Mouse (Mus musculus) forebrain, embryonic 11.5 days (tissue): ENCODE data around the gene Tnfrsf8. TPM values are rescaled to one million over a fixed set of nuclear protein-coding genes. Genes with fewer than 3 reads are reported as not detected.
"Not testable (repeated sequence)": the region's sequence is repeated elsewhere in the genome, so short reads cannot be mapped to it uniquely, and the experiment has no call there.

ENCODE experiments used
- ATAC-seq: fragments of 200-750 bp; cut with Nextera tagmentation; replicated peaks from 2 replicates; pipeline ENCODE4 v1.8.0; 2017; ENCODE audit warnings: moderate TSS enrichment; ENCODE audit not compliant: low FRiP score
- DNase-seq: peaks from one replicate; pipeline ENCODE4 v3.0.0-alpha.2; 2017; ENCODE audit warnings: low spot score
- H3K27ac ChIP-seq: fragments of 300-500 bp; sonication (generic); 2 replicates; pipeline ENCODE4 v1.5.1; 2014; ENCODE audit warnings: low read depth, low read length
- H3K27me3 ChIP-seq: fragments of 300-500 bp; sonication (generic); 2 replicates; pipeline ENCODE4 v1.6.1; 2014; ENCODE audit warnings: mild to moderate bottlenecking, low read length, mixed read lengths; ENCODE audit not compliant: control insufficient read depth, insufficient read depth
- H3K36me3 ChIP-seq: fragments of 300-500 bp; sonication (generic); 2 replicates; pipeline ENCODE4 v1.6.1; 2014; ENCODE audit warnings: mild to moderate bottlenecking, low read length, moderate library complexity, mixed read lengths; ENCODE audit not compliant: control insufficient read depth, insufficient read depth
- H3K4me1 ChIP-seq: fragments of 300-500 bp; sonication (generic); replicated peaks from 2 replicates; pipeline ENCODE4 v1.6.1; 2014; ENCODE audit warnings: low read length, mixed read lengths; ENCODE audit not compliant: control insufficient read depth, insufficient read depth
- H3K4me2 ChIP-seq: fragments of 300-500 bp; sonication (generic); 2 replicates; pipeline ENCODE4 v1.6.1; 2014; ENCODE audit warnings: low read depth, mild to moderate bottlenecking, low read length, moderate library complexity, mixed read lengths; ENCODE audit not compliant: severe bottlenecking
- H3K4me3 ChIP-seq: fragments of 300-500 bp; sonication (generic); 2 replicates; pipeline ENCODE4 v1.5.1; 2014; ENCODE audit warnings: low read depth, low read length
- H3K9ac ChIP-seq: fragments of 300-500 bp; sonication (generic); 2 replicates; pipeline ENCODE4 v1.6.1; 2014; ENCODE audit warnings: low read length
- H3K9me3 ChIP-seq: fragments of 300-500 bp; sonication (generic); 2 replicates; pipeline ENCODE4 v1.6.1; 2016; ENCODE audit warnings: low read length, mixed read lengths; ENCODE audit not compliant: control insufficient read depth
- WGBS: fragments of 180-500 bp; shearing (Covaris S2); extraction: QIAGEN DNeasy Blood & Tissue Kit; methylation state at CpG from one replicate; pipeline ENCODE4 v1.1.7; 2014; 5-methylcytosine and 5-hydroxymethylcytosine counted together
- polyA plus RNA-seq: library from polyadenylated mRNA; unstranded; fragments of >200 nt; fragmentation: Nextera tagmentation; extraction: Ambion mirVana; gene quantifications from 2 replicates; pipeline ENCODE4 v1.2.1, GENCODE M21; 2014

Tnfrsf8 gene
- polyA plus RNA-seq, 1 experiment from 2014 or later = not detected

DNA sequence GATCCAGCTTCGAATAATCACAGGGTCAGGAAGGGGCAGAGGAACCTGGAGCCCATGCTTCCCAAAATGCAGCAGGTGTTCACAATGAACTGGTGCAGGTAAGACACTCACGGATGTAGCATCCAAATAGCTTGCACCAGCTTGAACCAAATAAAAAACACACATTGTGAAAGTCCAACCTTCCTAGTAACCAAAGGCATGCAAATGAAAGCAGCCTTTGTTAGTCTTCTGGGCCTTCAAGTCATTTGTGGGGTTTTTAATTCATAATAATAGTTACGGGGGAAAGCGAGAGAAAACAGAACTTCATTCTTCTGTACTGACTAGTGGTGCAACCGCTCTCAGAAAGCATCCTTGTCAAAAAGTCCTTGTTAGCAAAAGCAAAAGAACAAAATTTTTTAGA lies 1.7 kb upstream of the Tnfrsf8 start:
- no peaks in the 10 kb centered on the region for H3K36me3 ChIP-seq
- WGBS = 93% methylated on average over 5 of the region's 5 CpGs
- DNase-seq (no peak), ATAC-seq (no peak)
- no peak overlapping the region for H3K4me3 ChIP-seq
- H3K4me1 ChIP-seq = no peaks in the 10 kb centered on the region
- H3K4me2 ChIP-seq = no peak overlapping the region
- H3K9me3 ChIP-seq = no peaks in the 10 kb centered on the region
- H3K27me3 ChIP-seq = no peaks in the 10 kb centered on the region
- H3K27ac ChIP-seq = no peak overlapping the region
- H3K9ac ChIP-seq = no peak overlapping the region

DNA sequence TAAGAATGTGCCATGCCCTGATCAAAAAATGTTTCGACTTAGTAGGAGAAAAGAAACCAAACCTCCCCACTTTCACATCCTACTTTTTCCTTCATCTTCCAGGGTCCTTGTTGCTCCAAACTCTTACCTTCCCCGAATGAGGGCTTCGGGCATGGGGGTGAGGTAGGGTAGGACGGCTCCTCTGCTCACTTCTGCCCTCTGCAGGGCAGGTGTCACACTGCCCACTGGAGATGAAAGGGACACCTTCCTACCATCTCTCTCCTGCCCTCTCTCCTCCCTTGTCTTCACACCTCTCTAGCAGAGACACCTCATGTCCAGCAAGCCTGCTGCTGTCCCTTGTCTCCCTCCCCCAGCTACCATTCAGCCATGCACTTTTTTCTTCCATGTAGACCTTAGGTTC lies 998 bp downstream of the Tnfrsf8 start:
- H3K27ac ChIP-seq = no peak overlapping the region
- no peak for DNase-seq
- 93% methylated on average over 4 of the region's 4 CpGs for WGBS
- no peak for ATAC-seq
- H3K4me2 ChIP-seq = no peak overlapping the region
- no peak overlapping the region for H3K9ac ChIP-seq
- no peaks in the 10 kb centered on the region for H3K9me3 ChIP-seq
- H3K27me3 ChIP-seq = no peaks in the 10 kb centered on the region
- no peaks in the 10 kb centered on the region for H3K4me1 ChIP-seq
- no peak overlapping the region for H3K4me3 ChIP-seq
- no peaks in the 10 kb centered on the region for H3K36me3 ChIP-seq

DNA sequence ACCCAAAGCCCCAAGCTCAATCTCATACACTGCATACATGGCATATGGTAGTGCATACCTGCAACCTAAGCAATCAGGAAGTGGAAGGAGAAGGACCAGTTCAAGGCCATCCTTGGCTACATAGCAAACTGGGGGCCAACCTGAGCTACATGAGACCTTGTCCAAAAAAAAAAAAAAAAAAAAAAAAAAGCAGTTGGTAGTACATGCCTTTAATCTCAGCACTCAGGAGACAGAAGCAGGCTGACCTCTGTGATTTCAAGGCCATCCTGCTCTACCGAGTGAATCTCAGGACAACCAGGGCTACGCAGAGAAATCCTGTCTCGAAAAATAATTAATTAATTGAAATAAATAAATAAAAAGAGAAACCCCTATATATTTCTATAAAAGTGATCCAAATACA lies 1.7 kb downstream of the Tnfrsf8 start:
- 91% methylated on average over 3 of the region's 3 CpGs for WGBS
- no peaks in the 10 kb centered on the region for H3K4me1 ChIP-seq
- H3K4me3 ChIP-seq = no peak overlapping the region
- no peaks in the 10 kb centered on the region for H3K27me3 ChIP-seq
- H3K27ac ChIP-seq = no peak overlapping the region
- H3K9ac ChIP-seq = no peak overlapping the region
- no peaks in the 10 kb centered on the region for H3K36me3 ChIP-seq
- ATAC-seq = no peak
- no peak for DNase-seq
- H3K4me2 ChIP-seq = no peak overlapping the region
- no peaks in the 10 kb centered on the region for H3K9me3 ChIP-seq

DNA sequence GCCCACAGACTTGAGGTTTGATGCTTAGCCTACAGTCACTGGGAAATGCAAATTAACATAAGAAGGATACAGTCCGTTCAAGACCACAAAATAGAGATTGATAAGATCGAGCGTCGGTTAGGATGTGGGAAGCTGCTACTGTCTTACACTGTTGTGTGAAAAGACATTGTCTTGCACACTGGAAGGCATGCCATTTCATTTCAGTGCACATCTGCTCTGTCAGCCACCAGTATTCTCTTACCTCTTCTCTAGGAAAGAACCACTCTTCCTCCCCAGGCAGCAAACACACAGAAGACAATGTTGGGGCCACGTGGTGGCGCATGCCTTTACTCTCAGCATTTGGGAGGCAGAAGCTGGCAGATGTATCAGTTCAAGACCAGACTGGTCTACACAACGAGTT lies 2.4 kb downstream of the Tnfrsf8 start:
- ATAC-seq (no peak), DNase-seq (no peak)
- Histone ChIP-seq H3K4me1 (no peaks in the 10 kb centered on the region), H3K27me3 (no peaks in the 10 kb centered on the region), H3K9me3 (no peaks in the 10 kb centered on the region), H3K4me2 (no peak overlapping the region), H3K27ac (no peak overlapping the region), H3K36me3 (no peaks in the 10 kb centered on the region), H3K4me3 (no peak overlapping the region), H3K9ac (no peak overlapping the region)
- 82% methylated on average over 7 of the region's 7 CpGs for WGBS

- DNase-seq = no peak
- no peaks in the 10 kb centered on the region for H3K36me3 ChIP-seq
- H3K9me3 ChIP-seq = no peaks in the 10 kb centered on the region
- no peaks in the 10 kb centered on the region for H3K27me3 ChIP-seq
- H3K27ac ChIP-seq = no peak overlapping the region
- no peak overlapping the region for H3K4me3 ChIP-seq
- no peak overlapping the region for H3K4me2 ChIP-seq
- no peaks in the 10 kb centered on the region for H3K4me1 ChIP-seq
- no peak for ATAC-seq
- WGBS = 82% methylated on average over 2 of the region's 2 CpGs
- H3K9ac ChIP-seq = no peak overlapping the region
Measured at GRCm38 (mm10) chr4:145310859-145311258, 4.1 kb downstream of the Tnfrsf8 start.

GRCm38 (mm10) chr4:145306422-145306821 lies 8.5 kb downstream of the Tnfrsf8 start:
- DNase-seq (no peak), ATAC-seq (no peak)
- Histone ChIP-seq H3K4me3 (no peak overlapping the region), H3K9ac (no peak overlapping the region), H3K9me3 (no peaks in the 10 kb centered on the region), H3K36me3 (no peaks in the 10 kb centered on the region), H3K27me3 (no peaks in the 10 kb centered on the region), H3K4me2 (no peak overlapping the region), H3K4me1 (no peaks in the 10 kb centered on the region), H3K27ac (no peak overlapping the region)
- WGBS = 57% methylated on average over 4 of the region's 4 CpGs

- not testable (repeated sequence) for H3K4me1 ChIP-seq, H3K9ac ChIP-seq, DNase-seq, H3K27ac ChIP-seq, H3K4me3 ChIP-seq, H3K27me3 ChIP-seq, H3K36me3 ChIP-seq, H3K9me3 ChIP-seq, H3K4me2 ChIP-seq, ATAC-seq
- WGBS = 52% methylated on average over 2 of the region's 2 CpGs
Measured at GRCm38 (mm10) chr4:145305661-145306362, 9.2 kb downstream of the Tnfrsf8 start.

DNA sequence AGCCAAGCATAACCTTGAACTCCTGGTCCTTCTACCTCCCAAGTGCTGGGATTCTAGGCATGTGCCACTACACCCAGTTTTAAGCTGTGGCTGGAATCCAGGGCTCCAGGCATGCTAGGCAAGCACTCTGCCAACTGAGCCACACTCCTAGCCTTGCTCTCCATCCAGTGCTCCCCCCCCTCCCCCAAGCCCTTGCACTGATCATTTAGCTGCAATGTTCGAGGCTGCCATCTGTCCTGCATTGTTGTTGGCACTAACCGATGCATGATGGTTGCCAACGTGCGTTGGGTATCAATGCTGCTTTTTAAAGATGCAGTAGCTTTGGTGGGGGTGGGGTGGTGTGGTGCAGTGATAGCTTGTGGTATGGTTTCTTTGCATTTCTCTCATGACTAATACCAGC lies 10.9 kb downstream of the Tnfrsf8 start:
- Histone ChIP-seq H3K9me3 (no peaks in the 10 kb centered on the region), H3K4me3 (no peak overlapping the region), H3K4me1 (no peaks in the 10 kb centered on the region), H3K4me2 (no peak overlapping the region), H3K9ac (no peak overlapping the region), H3K27me3 (no peaks in the 10 kb centered on the region), H3K27ac (no peak overlapping the region), H3K36me3 (no peaks in the 10 kb centered on the region)
- no peak for DNase-seq
- WGBS = 79% methylated on average over 4 of the region's 4 CpGs
- no peak for ATAC-seq

GRCm38 (mm10) chr4:145302106-145302505 lies 12.9 kb downstream of the Tnfrsf8 start:
- no peak overlapping the region for H3K4me3 ChIP-seq
- H3K4me1 ChIP-seq = no peaks in the 10 kb centered on the region
- ATAC-seq (no peak), DNase-seq (no peak)
- H3K9me3 ChIP-seq = no peaks in the 10 kb centered on the region
- no peak overlapping the region for H3K4me2 ChIP-seq
- WGBS = 89% methylated on average over 3 of the region's 3 CpGs
- no peaks in the 10 kb centered on the region for H3K36me3 ChIP-seq
- H3K9ac ChIP-seq = no peak overlapping the region
- H3K27ac ChIP-seq = no peak overlapping the region
- no peaks in the 10 kb centered on the region for H3K27me3 ChIP-seq
